Mouse (Mus musculus) liver, embryonic 14.5 days (tissue): ENCODE measurements around the gene Unc45b.

Source experiments
- CTCF ChIP-seq: IDR thresholded peaks from 2 replicates; pipeline ENCODE4 v1.5.1; 2016; ENCODE audit warnings: antibody characterized with exemption, low read depth, control low read depth
- EP300 ChIP-seq: IDR thresholded peaks from 2 replicates; pipeline ENCODE4 v1.6.1; 2016; ENCODE audit warnings: antibody characterized with exemption, low read depth

DNA sequence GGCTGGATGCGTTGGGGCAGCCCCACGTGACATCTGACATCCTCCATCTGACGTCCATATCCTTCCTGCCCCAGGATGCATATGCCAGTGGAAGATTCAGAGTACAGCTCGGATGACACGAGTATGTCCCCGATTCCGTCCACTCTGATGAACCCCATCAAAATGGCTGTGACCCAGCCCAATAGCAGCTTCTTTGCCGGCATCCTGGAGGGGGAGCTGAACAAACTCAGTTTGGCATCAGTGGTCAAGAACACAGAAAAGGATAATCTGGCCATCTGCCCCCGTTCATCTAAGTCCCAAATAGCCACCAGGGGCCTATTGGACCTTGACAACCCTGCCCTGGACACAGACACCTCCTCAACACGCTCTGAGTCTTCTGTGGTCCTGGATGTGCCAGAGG, 12.9 kb upstream of the Unc45b start:
- TF ChIP-seq CTCF (no peak), EP300 (no peak)
